Mouse (Mus musculus): ENCODE results near the gene Celf6. TPM values are rescaled to one million over a fixed set of nuclear protein-coding genes. Genes with fewer than 3 reads are reported as not detected.

Celf6 gene
- total and polyA plus RNA-seq, 3 experiments = 0.13 TPM; not detected in 2

GRCm38 (mm10) chr9:59588710-59589671, 11.3 kb downstream of the Celf6 start:
- H3K27me3 ChIP-seq (ENCODE audit: control insufficient read depth in 1 of 2, insufficient read depth in 2 of 2, low read length in 2 of 2) = peaks cover 0 to 5% of the 10 kb centered on the region in 2 experiments; a peak in 2 of 4 replicates

GRCm38 (mm10) chr9:59589703-59590439, 12.2 kb downstream of the Celf6 start:
- 0 out of 2 replicates have a peak, but pooled peaks have one; percentile 9 for TF ChIP-seq MAFK (IDR thresholded peaks at IDR 0.05; ENCODE audit: borderline replicate concordance, low read depth, low read length)
- peak; percentile 86 to 93 for TF ChIP-seq EP300 (IDR thresholded peaks at IDR 0.05; ENCODE audit: low read depth in 1 of 2, low read length in 2 of 2)
- TF ChIP-seq TAL1 (IDR thresholded peaks at IDR 0.05; ENCODE audit: low read length) = peak; percentile 68
- peak; percentile 76 for TF ChIP-seq TCF12 (IDR thresholded peaks at IDR 0.05; ENCODE audit: low read depth, low read length)
- no peak for TF ChIP-seq POLR2AphosphoS2 (IDR thresholded peaks at IDR 0.05; ENCODE audit: low read length)
- peak; percentile 75 for TF ChIP-seq ELF1 (IDR thresholded peaks at IDR 0.05; ENCODE audit: low read depth, low read length)
- TF ChIP-seq RCOR1 (IDR thresholded peaks at IDR 0.05; ENCODE audit: low read depth, low read length) = peak; percentile 98
- TF ChIP-seq TBP (IDR thresholded peaks at IDR 0.05; ENCODE audit: low read depth, low read length) = 0 out of 2 replicates have a peak, but pooled peaks have one; percentile 9
- no peak for TF ChIP-seq CHD2 (IDR thresholded peaks at IDR 0.05; ENCODE audit: low read length)
- no peak for TF ChIP-seq E2F4 (IDR thresholded peaks at IDR 0.05; ENCODE audit: borderline replicate concordance, low read depth, low read length)
- no peak for TF ChIP-seq USF1 (IDR thresholded peaks at IDR 0.05; ENCODE audit: low read depth, low read length)
- peak; percentile 52; the same call in 1 of the 2 replicates for TF ChIP-seq ETS1 (IDR thresholded peaks at IDR 0.05; ENCODE audit: low read depth, low read length)
- TF ChIP-seq MAX (IDR thresholded peaks at IDR 0.05; ENCODE audit: low read length) = peak; percentile 27; the same call in 1 of the 2 replicates
- peak; percentile 88 for TF ChIP-seq GATA1 (IDR thresholded peaks at IDR 0.05; ENCODE audit: low read depth, low read length)
- TF ChIP-seq MYC (IDR thresholded peaks at IDR 0.05; ENCODE audit: low read depth, low read length) = peak; percentile 87
- peak; percentile 75; the same call in 1 of the 2 replicates for TF ChIP-seq MXI1 (IDR thresholded peaks at IDR 0.05; ENCODE audit: low read depth, low read length)
- TF ChIP-seq POLR2AphosphoS5 (IDR thresholded peaks at IDR 0.05; ENCODE audit: borderline replicate concordance, low read depth, low read length) = no peak
- peak; percentile 73 for TF ChIP-seq SIN3A (IDR thresholded peaks at IDR 0.05; ENCODE audit: low read length)
- H3K9ac ChIP-seq (ENCODE audit: control insufficient read depth, low read depth, low read length, poor library complexity, severe bottlenecking) = peak overlapping the region; percentile 43
- no peaks in the 10 kb centered on the region for H3K79me2 ChIP-seq (ENCODE audit: control insufficient read depth, insufficient read depth, low read length, poor library complexity)
- peaks cover 0 to 8% of the 10 kb centered on the region in 2 experiments; a peak in 2 of 4 replicates for H3K36me3 ChIP-seq (ENCODE audit: control insufficient read depth in 1 of 2, insufficient read depth in 2 of 2, low read length in 2 of 2)
- peak overlapping the region in 1 of 2 experiments; percentile 22; a peak in 2 of 4 replicates for H3K4me3 ChIP-seq (ENCODE audit: control insufficient read depth in 1 of 2, insufficient read depth in 1 of 2, low read depth in 2 of 2, low read length in 2 of 2)
- no peaks in the 10 kb centered on the region for H3K9me3 ChIP-seq (replicated peaks; ENCODE audit: insufficient read depth, low read length)
- peaks cover 0 to 12% of the 10 kb centered on the region in 2 experiments; a peak in 1 of 4 replicates for H3K4me1 ChIP-seq (ENCODE audit: control insufficient read depth in 1 of 2, insufficient read depth in 2 of 2, low read length in 2 of 2)
- peak overlapping the region; percentile 25; the same call in 1 of the 2 replicates for H3K27ac ChIP-seq (ENCODE audit: control insufficient read depth, low read depth, low read length)
- H3K27me3 ChIP-seq (ENCODE audit: control insufficient read depth in 1 of 2, insufficient read depth in 2 of 2, low read length in 2 of 2) = peaks cover 2 to 5% of the 10 kb centered on the region in 2 experiments; a peak in 2 of 4 replicates
- peak; percentile 90 for DNase-seq (ENCODE audit: low read depth, low spot score)

More at GRCm38 (mm10) chr9:59588710-59589671, 11.3 kb downstream of the Celf6 start:
- Histone ChIP-seq H3K9me3 (replicated peaks; ENCODE audit: insufficient read depth, low read length) (no peaks in the 10 kb centered on the region), H3K9ac (ENCODE audit: control insufficient read depth, low read depth, low read length, poor library complexity, severe bottlenecking) (no peak overlapping the region), H3K36me3 (ENCODE audit: control insufficient read depth in 1 of 2, insufficient read depth in 2 of 2, low read length in 2 of 2) (peaks cover 0 to 8% of the 10 kb centered on the region in 2 experiments; a peak in 2 of 4 replicates), H3K4me1 (ENCODE audit: control insufficient read depth in 1 of 2, insufficient read depth in 2 of 2, low read length in 2 of 2) (peaks cover 0 to 12% of the 10 kb centered on the region in 2 experiments; a peak in 1 of 4 replicates), H3K4me3 (ENCODE audit: control insufficient read depth in 1 of 2, insufficient read depth in 1 of 2, low read depth in 2 of 2, low read length in 2 of 2) (no peak overlapping the region), H3K27ac (ENCODE audit: control insufficient read depth, low read depth, low read length) (no peak overlapping the region), H3K79me2 (ENCODE audit: control insufficient read depth, insufficient read depth, low read length, poor library complexity) (no peaks in the 10 kb centered on the region)
- TF ChIP-seq ZNF384 (IDR thresholded peaks at IDR 0.05; ENCODE audit: low read depth, low read length) = no peak
- no peak for TF ChIP-seq ETS1 (IDR thresholded peaks at IDR 0.05; ENCODE audit: low read depth, low read length)
- no peak for TF ChIP-seq MAFK (IDR thresholded peaks at IDR 0.05; ENCODE audit: borderline replicate concordance, low read depth, low read length)
- TF ChIP-seq ELF1 (IDR thresholded peaks at IDR 0.05; ENCODE audit: low read depth, low read length) = no peak
- TF ChIP-seq ZKSCAN1 (IDR thresholded peaks at IDR 0.05; ENCODE audit: low read depth, low read length) = no peak
- TF ChIP-seq MYB (IDR thresholded peaks at IDR 0.05; ENCODE audit: low read depth, low read length) = no peak
- TF ChIP-seq MEF2A (IDR thresholded peaks at IDR 0.05; ENCODE audit: extremely low read depth, insufficient replicate concordance, low read depth, low read length, poor library complexity, severe bottlenecking) = no peak
- no peak for TF ChIP-seq JUND (IDR thresholded peaks at IDR 0.05; ENCODE audit: low read depth, low read length)
- no peak for TF ChIP-seq TCF12 (IDR thresholded peaks at IDR 0.05; ENCODE audit: low read depth, low read length)
- TF ChIP-seq CHD1 (IDR thresholded peaks at IDR 0.05; ENCODE audit: low read depth, low read length) = no peak
- no peak for TF ChIP-seq RCOR1 (IDR thresholded peaks at IDR 0.05; ENCODE audit: low read depth, low read length)
- TF ChIP-seq BHLHE40 (IDR thresholded peaks at IDR 0.05; ENCODE audit: borderline replicate concordance, low read depth, low read length) = no peak
- TF ChIP-seq POLR2AphosphoS2 (IDR thresholded peaks at IDR 0.05; ENCODE audit: low read length) = no peak
- no peak for TF ChIP-seq CHD2 (IDR thresholded peaks at IDR 0.05; ENCODE audit: low read length)
- TF ChIP-seq GABPA (IDR thresholded peaks at IDR 0.05; ENCODE audit: low read depth, low read length) = no peak
- TF ChIP-seq USF2 (IDR thresholded peaks at IDR 0.05; ENCODE audit: borderline replicate concordance in 1 of 2, insufficient read depth in 1 of 2, low read depth in 1 of 2, low read length in 2 of 2) = no peak
- TF ChIP-seq USF1 (IDR thresholded peaks at IDR 0.05; ENCODE audit: low read depth, low read length) = no peak
- no peak for TF ChIP-seq MAX (IDR thresholded peaks at IDR 0.05; ENCODE audit: low read length)
- DNase-seq (ENCODE audit: low read depth, low spot score) = no peak

All from MEL (cell line).